Mouse (Mus musculus): ENCODE data around the gene Tsacc.
"Not testable (repeated sequence)": the region's sequence is repeated elsewhere in the genome, so short reads cannot be mapped to it uniquely, and the experiment has no call there.

The Tsacc gene

GRCm38 (mm10) chr3:88281141-88281916, 15.5 kb downstream of the Tsacc start:
- DNase-seq = peak; percentile 89

DNA sequence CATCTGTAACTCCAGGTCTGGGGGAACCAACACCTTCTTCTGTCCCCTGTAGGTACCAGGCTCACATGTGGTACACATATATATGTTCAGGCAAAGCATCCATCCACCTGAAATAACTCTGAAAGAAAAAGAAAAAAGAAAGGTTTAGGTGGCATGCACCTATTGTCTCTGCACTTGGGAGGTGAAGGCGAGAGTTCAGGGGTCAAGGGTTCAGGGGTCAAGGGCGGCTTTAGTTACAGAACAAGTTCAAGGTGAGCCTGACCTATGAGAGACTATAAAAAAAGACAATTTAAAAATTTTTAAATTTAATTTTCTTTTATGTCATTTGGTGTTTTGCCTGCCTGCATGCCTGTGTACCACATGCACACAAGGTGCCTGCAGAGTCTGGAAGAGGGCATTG, 16.8 kb downstream of the Tsacc start:
- no peak for DNase-seq

- DNase-seq = peak; percentile 65
Observed at GRCm38 (mm10) chr3:88276529-88277143, 20.2 kb downstream of the Tsacc start.

- DNase-seq = no peak
Observed at GRCm38 (mm10) chr3:88276121-88276520, 20.7 kb downstream of the Tsacc start.

DNA sequence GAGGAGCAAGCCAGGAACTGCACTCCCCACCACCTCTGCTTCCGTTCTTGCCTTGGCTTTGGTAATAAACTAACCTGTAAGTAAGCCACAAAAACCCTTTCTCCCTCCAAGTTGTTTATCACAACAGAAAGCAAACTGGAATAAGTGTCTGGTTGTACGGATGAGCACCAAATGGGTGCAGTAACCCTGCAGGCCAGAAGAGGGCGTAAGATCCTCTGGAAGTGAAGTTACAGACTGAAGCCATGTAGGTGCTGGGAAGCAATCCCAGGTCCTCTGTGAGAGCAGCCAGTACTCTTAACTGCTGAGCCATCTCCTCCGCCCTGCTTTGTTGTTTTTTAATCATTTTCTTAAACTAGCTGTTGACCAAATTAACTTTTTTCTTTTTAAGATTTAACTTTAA, 22.8 kb downstream of the Tsacc start:
- DNase-seq = no peak

DNA sequence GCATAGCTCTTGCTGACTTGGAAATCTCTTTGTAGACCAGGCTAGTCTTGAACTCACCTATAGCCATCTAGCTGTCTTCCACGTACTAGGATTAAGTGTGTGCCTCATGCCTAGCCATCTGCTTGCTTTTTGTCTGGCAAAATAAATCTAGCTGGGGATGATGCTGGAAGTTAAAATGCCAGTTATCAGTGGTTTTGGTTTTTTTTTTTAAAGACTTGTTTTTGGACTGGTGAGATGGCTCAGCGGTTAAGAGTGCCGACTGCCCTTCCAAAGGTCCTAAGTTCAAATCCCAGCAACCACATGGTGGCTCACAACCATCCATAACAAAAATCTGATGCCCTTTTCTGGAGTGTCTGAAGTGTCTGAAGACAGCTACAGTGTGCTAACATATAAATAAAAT, 24.9 kb downstream of the Tsacc start:
- DNase-seq = no peak

- DNase-seq = not testable (repeated sequence)
Observed at GRCm38 (mm10) chr3:88271298-88271697, 25.5 kb downstream of the Tsacc start.

GRCm38 (mm10) chr3:88268991-88269390, 27.8 kb downstream of the Tsacc start:
- no peak for DNase-seq

- not testable (repeated sequence) for DNase-seq
Observed at GRCm38 (mm10) chr3:88268014-88268413, 28.8 kb downstream of the Tsacc start.

- DNase-seq = peak; percentile 28
Observed at GRCm38 (mm10) chr3:88262346-88262745, 34.5 kb downstream of the Tsacc start.

GRCm38 (mm10) chr3:88256382-88256781, 40.4 kb downstream of the Tsacc start:
- no peak for DNase-seq

DNA sequence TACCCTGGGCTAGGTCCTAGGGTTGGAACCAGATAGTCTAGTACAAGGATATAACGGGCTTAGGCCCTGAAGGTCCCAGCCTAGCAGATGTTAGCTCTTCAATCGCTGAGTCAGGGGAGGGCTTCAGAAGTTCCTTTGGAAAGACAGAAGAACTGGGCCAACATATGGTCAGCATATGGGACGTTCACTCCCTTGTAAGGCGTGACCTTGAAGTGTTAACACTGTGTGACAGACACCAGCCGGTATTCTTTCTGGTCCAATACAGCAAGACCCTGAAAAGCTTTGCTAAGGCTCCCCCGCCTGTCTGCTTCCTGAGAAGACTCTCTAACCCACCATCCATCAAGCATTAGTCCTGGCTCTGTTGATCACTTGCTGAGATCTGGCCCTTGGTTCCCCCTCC, 40.8 kb downstream of the Tsacc start:
- no peak for DNase-seq

DNA sequence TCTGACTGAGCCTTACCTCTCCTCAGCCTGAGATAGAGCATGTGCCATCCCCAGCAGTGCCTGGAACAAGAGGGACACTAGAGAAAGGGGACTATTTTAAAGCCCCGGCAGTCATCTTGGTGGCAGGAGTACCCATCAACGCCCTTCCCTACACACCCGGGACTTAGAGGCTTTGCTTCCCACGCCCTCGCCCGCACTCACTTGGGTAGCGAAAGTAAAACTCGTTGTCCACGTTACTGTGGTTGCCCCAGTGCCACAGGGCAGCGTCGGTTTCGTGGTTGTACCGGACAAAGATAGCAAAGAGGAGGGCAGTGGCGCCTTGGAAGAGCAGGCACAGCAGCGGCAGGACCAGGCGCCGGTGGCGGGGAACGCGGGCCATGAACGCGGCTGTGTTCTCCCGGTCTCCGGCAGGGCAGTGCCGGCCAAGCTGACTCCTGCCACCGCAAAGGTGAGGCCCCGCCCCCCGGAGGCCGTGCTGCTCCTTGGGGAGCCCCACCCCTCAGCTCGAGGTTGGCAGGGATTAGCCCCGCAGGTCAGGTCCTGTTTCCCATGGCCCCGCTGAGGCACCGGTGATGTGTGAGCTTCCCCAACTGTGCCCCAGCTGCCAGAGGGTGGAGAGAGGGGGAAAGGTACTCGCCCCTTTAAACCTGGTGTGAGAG, 42.4 kb downstream of the Tsacc start, which contains the start of gene Rhbg:
Gene Rhbg (minus strand): TSS at position 442 of the 659 bp plus-strand sequence.
- DNase-seq = peak; percentile 87

GRCm38 (mm10) chr3:88252739-88253138, 44.1 kb downstream of the Tsacc start:
- no peak for DNase-seq

- no peak for DNase-seq
Observed at GRCm38 (mm10) chr3:88248406-88248805, 48.4 kb downstream of the Tsacc start.

DNA sequence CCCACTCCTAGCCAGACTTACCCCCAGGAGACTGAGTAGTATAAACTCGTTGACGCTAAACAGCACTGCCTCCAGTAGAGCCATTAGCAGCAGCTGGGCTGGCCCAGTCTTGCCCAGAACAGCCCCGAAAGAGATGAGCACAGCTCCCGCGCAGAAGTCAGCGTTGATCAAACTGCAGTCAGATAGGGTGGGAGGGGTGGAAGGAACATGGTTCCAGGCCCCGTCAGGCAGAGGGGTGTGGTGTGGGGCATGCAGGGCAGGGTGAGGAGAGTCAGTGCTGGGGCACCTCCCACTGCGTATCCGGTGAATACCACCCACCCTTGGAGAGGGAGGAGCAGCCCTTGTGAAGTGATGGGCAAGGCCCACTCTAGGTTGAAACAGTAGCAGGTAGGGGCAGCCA, 49.1 kb downstream of the Tsacc start:
- no peak for DNase-seq

DNA sequence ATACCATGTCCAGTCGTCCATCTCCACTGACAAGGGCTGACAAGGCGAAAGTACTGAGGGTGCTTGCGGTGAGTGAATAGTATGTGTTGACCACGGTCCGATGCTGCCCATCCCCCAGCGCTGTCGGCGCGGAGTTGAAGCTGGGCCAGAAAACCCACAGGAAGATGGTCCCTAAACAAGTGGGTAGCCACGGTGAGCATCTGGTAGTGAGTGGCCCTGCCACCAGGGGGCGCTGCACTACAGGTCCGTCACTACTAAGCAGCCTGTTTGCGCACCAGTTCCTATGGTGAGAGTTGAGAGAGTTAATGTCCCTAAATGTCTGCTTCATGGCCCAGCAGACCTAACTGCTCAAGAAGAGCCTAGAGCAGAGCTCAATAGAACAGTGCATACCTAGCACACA, 51.0 kb downstream of the Tsacc start:
- DNase-seq = peak; percentile 84

DNA sequence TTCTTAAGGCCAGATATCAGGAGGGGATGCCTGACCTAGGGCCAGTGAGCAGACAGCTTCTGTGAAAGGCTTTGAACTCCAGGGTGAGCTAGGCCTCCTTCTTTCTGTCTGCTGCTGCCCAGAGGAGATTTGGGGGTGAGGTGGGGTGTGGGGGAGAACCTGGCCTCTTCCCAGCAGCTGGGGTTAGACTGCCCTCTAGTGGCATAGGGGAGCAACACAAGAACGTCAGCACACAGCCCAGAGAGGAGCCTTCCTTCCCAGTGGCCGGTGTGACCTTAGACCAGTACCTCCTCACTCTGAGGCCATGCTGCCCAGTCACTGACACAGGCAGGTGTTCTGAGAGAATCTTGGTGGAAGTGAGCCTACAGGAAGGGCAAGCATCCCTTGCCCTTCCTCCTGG, 52.7 kb downstream of the Tsacc start:
- peak; percentile 47 for DNase-seq

DNA sequence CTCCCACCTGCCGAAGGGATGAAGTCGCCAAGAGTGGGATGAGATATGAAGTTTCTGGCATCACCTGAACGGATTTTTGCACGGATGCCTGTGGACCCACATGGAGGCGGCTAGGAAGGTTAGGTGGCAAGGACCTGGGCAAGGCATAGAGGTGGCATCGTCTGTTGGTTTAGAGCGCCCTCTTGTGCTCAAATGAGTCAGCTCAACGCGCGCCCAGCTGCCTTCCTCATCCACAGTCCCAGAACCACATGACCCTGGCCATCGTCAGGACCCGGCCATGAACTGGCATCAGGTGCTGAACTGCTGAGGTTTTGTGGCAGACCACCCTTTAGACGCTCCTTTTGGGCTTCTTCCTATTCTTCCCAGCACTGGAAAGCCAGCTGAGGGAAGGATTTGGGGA, 54.3 kb downstream of the Tsacc start:
- peak; percentile 87 for DNase-seq

GRCm38 (mm10) chr3:88241045-88241786, 55.6 kb downstream of the Tsacc start:
- no peak for DNase-seq

DNA sequence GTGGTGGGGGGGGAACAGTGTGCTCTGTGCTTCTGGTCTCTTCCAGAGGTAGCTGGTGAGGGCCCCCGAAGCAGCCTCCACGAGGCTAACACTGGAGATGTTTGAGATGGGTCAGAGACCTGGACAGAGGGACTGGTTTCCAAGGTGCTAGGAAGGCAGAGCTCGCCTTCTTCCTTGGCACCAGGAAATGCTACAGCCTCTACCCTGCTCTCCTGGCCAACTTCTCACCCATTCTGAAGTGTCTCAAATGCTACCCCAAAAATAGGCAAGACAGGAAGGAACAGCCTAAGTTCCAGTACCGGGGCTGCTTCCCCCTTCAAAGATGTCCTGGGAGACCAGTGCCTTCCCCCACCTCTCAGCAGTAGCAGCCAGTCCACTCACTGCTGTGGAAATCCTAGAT, 57.4 kb downstream of the Tsacc start:
- DNase-seq = no peak

DNA sequence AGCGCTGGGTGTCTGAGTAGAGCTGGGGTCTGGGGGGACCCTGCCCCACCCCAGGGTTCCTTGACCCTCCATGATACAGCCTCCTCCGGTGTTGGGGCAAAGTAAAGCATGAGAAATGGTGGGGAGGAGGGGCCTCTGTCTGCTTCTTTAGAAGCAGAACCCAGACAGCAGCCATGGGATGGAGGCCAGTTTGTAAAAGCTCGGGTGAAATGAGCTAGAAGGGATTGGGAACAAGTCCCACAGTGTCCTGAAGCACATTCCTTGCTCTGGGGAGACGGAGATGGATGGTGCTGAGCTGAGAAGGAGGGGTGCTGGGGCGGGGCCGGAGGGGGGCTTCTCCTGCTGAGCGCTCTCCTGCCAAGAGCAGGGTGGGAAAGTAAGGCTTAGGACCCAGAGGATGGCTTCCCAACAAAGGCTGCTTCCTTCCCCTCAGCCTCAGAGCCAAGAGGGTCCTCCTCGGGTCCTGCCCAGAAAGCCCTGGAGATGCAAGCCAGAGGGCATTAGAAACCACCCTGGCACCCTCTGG, 57.9 kb downstream of the Tsacc start:
- no peak for DNase-seq
